Mouse (Mus musculus) neural tube, embryonic 10.5 days (tissue): Measurements from ENCODE around the gene Whrn.

Experiments used
- DNase-seq: peaks from one replicate; pipeline ENCODE4 v3.0.0-alpha.2; 2017; ENCODE audit warnings: low spot score; ENCODE audit errors: extremely low spot score

Whrn gene

DNA sequence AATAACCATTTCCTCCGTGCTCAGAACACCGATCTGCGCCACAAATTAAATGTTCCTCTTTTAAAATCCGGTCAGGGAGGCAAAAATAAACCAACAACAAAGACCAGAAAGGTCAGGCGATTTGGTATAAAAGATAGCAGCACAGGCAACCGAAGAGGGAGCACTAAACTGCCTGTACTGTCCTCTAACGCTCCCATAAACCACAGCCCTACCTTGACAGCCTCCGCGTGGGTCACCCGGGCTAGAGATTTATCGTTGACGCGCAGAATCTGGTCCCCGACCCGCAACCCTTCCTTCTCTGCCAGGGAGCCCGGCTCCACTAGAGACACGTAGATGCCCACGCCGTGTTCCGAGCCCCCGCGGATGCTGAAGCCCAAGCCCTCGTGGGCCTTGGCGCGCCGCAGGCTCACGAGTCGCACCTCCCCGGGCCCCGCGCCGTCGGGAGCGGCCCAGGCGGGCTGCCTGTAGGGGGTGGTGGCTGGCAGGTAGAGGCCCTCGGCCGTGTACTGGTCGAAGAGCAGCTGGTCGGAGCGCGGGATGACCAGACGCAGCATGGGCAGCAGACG is 1.3 kb downstream of the Whrn start:
- DNase-seq = no peak

DNA sequence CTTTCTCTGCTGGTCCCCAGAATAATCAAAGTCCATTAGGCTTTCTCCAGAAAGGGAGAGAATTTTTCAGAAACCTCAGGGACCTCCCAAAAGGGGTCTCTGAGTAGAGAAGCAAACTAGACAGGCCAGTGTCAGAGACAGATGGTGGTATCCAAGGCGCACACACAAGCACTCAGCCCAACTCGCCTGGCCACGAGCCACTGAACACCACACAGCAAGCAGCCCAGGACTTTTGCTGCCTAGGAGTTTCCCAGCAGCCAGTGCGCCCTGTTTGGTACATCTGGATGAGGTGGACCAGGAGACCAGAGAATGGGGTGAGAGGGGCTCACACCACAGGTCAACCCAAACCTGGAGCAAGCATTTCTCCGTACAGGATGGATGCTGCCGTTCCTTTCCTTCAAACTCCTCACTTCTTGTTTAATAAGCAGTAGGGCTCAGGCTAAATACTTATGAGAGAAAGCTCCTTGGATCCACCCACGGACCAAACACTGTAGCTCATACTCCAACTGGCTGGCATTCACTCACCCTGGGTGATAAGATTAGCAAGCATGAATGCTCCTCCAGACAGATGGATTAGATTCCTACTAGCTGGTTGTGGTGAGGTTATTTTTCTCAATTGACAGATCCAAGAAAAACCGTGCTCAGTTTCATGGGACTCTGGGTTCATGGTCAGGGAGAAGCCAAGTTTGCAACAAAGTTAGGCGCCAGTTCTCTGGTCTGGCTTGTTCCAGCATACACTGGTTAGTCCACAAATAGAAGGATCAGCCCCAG is 2.3 kb downstream of the Whrn start:
- no peak for DNase-seq

DNA sequence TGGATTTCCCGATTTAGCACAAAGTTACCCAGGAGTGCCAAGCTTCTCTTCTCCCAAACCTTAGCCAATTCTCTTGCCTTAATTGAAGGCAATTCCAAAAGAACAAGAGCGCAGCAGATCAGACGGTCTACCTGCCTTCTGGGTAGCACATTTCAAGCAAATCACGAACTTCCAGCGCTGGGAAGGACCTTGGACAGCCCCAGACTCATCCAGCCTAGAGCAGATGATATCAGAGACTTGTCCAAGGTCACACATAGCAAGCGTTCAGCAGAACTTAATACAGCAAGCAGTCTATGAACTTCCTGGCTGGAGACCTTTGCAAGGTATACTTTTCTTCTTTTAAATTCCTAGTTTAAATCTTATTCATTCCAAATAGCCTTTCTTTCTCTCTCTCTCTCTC is 4.3 kb downstream of the Whrn start:
- DNase-seq = no peak

DNA sequence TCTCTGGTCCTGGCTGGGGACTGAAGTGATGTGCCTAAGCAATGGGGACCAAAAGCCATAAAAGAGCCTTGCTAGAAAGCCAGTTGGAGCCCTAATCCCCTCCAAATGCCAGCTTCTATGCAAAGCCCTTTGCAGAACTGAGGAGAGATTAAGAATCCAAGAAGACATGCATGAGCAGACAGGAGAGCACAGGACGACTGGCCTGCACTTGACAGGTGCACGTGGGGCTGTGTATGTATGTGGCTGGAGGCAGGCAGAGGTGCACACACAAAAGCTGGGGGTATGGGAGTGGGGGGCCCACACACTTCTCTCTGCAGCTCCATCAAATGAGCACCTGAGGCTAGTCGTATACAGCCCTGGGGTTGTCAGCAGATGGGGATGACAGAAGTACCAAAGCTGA is 5.6 kb downstream of the Whrn start:
- no peak for DNase-seq

DNA sequence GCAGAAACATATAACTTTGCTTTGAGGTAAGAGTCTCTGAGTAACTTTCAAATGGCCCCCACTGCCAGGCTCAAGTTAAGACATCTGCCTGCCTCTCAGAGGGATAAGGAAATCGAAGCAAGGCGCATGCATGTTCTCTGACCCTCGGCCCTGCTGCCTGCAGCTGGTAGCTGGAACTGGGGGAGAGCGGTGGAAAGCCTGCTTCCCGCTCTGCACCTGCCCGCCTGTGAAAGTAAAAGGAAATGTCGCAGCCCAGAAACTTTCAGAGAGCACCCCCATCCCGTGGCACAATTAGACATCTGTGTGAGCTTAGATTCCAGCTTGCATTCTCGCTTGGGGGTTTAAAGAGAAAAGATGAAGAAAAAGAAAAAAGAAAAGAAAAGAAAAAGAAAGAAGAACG is 6.1 kb downstream of the Whrn start:
- DNase-seq = no peak

DNA sequence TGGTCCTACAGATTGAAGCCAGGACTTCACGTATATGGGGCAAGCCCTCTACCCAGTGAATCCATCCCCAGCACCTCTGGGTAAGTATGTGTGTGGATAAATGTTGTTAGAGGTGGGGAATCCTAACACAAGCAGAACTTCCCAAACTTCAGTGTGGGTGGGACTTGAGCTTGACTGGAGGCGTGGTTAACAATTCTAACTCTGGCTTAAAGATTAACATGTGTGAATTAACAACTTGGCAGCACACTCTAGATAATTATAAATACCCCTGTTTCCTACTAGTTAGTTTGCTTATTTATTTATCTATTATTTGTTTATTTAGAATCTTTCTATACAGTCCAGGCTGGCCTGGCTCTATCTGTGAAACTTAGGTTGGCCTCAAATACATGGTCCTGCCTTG is 7.9 kb downstream of the Whrn start:
- no peak for DNase-seq

DNA sequence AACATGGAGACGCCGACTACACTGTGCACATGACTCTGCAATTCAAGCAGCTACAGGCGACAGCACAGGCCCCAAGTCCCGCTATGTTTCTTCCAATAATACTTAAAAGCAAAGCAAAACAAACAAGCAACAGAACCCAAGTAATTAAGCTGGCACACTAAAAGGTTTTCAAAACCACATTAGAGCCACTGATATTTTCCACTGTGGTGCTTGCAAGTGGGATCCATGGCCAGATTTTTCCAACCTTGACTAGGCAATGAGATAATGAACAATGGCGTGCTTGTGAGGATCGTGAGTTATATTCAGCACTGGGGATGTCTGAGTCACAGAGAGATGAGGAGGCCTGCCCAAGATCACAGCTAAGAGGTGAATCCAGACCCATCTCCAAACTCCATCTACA is 8.5 kb downstream of the Whrn start:
- DNase-seq = no peak

DNA sequence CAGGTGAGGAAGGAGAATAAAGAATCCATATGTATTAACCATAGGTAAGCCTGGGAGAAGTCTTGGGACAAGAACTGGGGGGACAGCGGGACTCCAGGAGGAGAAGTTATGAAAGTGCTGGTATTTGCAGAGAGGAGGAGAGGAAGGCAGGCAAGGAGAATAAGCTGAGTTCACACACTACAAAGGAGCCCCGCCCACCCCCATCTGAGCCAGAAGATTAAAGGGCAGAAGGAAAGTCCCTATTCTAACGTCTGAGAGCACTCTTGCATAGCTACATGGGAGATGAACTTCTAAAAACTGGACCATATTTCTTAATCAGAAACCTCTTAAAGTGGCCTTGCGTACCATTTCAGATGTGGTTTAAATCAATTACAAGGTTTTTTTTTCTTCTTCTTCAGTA is 9.3 kb downstream of the Whrn start:
- no peak for DNase-seq

DNA sequence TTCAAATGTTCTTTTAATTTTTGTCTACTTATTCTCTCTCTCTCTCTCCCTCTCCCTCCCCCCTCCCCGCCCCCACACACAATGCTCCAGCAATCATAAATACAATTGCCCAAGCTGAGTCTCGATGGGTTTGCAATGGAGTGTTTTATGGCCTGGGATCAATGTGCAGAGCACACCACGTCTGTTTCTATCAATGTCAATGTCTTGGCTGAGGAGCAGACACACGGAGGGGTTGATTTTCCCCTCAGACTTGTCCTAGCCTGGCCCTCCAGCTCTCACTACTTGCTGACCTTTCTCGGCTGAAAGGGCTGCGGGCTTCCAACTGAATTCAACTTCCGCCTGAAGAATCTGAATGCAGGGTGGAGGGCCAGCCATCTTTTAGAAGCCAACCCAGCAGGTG is 12.1 kb downstream of the Whrn start:
- no peak for DNase-seq

DNA sequence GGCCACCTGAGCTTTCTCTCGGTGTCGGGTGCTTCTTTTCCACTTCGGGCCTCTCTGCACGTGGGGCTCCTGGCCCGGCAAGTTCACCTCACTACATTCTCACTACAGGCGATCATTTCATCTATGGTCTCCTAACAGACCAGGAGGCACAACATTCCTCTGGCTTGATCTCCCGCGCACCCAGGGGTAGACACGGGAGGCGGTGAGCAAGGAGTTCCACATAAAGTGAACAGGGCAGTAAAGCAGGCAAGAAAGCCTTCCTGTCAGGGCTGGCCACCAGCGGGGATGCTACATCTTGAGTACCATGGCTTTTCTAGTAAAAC is 15.0 kb downstream of the Whrn start:
- DNase-seq = no peak

DNA sequence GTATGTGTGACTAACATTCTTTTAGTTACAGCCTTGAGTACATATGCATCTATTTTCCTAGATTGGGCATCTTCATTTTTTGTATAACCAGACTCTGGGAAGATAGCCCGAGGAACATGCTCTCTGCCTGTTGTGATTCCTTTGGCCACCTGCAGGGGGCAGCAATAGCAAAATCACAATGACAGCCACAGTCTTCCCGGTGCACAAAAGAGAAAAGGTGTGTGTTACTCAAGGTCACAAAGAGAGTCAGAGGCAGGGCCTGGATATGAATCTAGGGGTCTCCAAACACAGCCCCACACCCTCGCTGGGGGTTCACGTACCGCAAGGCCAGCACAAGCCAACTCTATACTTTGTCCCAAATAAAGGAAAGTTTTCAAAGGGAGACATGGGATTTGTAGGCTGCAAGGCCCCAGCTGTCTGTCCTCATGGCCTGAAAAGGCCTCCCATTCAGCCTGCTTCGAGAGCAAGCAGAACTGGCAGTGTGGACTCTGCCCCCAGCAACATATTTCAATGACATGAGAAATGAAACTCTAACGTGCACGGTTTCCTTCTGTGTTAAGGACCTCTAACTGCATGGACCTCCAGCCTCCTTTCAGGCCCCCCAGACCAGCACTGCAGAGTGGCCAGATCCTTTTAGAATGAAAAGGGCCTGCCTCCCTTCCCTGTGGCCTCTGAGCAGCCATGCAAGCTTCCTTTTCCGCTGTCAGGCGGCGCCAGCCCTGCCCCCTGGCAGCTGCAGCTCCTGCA is 15.5 kb downstream of the Whrn start:
- peak; percentile 72 for DNase-seq

DNA sequence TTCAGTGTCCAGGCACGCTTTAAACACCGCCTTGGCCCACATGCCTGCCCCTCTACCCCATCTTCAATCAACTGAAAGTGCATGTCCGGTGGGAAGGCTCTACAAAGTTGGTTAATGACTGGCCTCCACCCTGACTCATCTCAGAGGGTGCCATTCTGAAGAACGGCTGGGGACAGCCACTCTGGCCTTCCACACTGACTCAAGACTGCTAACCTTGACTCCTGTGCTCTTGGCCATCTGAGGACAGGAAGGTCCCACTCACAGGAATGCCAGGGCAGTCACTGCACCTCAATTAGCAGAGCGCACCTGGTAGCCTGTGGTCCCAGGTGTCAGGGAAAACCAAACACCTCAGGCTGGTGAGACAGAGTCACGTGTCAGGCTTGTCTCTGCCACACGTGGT is 17.8 kb downstream of the Whrn start:
- no peak for DNase-seq

DNA sequence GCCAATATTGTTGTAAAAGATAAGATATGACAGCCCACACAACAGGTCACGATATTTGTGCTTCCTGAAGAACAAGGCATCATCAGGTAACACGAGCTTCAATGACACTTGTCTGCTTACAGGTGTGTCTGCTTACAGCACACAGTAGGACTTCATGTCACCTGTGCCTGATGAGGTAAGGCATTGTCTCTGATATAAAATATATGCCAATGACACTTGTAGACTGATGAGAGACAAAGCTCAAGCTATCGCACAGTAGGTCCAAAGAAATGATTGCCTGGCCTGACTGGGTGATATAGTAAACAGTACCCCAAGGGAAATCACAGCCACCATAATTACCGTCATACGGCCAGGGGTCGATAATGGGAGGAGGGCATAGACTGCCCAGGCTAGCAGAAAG is 18.9 kb downstream of the Whrn start:
- DNase-seq = no peak

DNA sequence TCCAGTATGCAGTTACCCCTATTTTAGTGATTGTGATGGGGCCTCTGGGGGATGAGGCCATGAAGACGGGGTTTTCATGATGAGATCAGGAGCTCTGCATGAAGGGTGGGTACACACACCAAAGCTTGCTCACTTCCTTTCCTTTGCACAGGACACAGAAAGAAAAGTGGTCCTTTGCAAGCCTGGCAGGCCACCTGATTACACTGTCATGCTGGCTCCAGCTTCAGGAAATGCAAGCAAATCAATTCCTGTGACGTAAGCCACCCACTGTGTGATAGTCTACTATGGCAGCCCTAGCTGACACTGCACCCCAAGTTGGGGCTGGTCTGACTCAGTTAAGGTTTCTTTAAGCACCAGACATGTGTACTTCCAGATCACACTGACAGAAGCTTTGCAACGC is 20.6 kb downstream of the Whrn start:
- no peak for DNase-seq

DNA sequence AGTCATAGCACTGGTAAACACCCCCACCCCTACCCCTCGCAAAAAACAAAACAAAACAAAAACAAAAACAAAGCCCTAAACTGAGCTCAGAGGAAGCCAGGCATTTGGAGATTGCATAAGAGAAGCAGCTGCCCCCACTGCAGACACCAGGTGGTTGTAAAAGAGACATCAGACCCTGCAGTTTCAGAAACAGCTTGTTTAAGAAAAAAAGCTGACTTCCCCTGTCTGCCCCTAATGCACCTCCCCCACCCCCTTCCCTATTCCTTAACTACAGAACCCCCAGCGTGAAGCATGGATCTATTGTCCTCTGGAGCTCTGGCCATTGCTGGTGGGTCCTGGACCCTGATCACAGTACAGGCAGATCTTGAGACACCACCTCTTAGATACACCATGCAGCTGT is 21.4 kb downstream of the Whrn start:
- DNase-seq = peak; percentile 31

DNA sequence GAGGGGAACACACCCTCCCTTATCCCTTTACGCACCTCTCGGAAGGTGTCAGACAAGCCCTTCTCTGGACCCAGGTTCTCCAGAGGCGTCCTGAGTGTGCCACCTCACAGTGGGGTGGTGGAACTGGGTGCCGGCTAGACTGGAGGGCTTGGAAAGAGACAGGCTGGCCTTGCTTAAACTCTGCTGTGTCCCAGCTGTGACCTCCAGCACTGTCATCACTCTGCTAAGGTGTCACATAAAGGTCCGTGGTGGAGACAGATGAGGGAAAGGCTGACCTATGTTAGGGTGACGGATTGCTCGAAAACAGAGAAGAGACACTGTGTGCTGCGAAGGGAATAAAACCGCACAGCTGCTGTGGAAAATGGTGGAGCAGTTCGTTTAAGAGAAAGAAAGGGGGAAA is 28.5 kb downstream of the Whrn start:
- DNase-seq = no peak

DNA sequence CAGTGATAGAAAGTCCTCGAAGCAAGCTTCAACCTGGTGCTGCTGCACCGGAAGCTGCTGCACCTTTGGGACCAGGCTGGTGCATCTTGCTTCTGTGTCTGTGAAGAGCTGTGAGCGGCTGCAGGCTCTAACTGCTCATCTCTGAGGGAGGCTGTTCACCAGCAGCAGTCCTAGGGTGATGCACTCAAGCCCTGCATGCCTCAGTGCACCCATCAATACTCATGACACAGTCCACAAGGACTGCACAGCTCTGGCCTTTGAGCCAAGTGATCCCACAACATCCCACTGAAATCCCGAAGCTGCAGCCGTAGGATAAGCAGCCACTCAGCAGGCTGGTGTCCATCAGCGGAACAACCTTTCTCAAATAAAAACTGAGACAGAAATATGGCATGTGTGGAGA is 29.6 kb downstream of the Whrn start:
- no peak for DNase-seq

DNA sequence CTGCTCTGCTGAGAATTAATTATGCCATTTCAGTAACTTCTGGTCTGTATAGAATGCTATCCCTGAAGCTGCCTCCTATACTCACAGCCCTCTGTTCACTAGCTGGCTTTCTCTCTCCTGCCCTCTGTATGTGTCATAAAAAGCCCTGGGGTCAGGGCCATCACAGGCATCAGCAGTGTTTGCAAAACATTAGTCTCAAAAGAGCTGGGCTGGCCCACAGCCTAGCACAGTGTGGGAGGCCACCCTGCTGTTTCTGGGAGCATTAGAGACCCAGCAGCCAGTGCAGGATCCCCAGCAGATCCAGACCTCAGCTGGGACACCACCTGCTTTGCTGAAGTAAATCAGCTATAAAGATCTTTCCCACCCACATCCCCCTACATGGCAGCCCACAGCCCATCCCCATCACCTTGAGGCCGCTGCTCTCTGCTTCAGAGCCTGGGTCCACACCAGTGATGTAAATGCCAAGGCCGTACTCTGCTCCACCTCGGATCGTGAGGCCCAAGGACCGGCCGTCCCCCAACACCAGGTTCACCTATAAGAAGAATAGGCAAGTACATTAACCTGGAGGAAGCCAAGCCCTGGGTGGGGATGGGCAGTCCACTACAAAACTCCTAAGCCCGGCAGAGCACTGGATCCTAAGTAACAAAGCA is 34.8 kb downstream of the Whrn start:
- DNase-seq = no peak

DNA sequence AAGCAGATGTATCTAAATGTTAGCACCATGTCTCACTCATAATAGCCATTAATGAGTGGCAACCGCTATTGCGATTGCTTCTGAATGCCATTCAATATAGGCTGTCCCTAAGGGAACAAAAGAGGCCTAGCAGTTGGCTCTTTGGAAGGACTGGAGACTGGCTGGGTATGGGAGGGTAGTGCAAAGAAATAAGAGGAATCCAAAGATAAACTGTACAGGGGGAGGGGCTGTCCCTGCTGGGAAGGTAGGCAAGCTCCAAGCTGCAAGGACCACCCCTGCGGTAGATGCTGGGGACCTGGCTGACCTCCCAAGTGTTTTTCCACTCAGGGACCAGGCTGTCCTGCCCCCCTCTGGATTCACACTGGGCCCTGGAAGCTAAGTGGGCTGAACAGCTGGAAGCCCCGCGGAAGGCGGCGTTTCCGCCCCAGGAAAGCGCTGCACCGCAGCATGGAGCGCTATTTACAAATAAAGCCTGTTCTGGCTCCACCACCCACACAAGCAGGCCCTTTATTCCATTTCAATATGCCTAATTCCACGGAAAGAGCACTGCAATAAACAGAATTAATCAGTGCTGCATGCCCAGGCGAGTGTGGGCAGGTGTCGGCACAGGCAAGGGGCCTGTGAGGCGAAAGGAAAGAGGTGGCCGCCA is 36.5 kb downstream of the Whrn start:
- DNase-seq = no peak

DNA sequence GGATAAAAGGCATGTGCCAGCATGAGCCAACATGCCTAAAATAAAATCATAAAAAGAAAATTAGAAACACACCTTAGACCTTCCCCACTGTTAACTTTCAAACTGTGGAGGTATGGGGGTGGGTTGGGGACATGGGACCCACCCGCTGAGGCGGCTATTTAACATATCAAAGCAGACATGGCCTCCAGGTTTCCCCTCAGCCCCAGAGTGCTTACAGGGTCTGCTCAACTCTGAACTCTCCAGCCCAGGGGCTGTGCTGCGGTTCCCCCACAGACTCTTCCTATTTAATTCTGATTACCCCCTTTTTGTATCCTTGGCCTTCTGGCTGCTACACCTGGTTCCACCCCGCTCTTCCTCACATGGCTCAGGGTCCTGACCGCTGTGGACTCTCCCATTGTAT is 39.2 kb downstream of the Whrn start:
- DNase-seq = no peak

DNA sequence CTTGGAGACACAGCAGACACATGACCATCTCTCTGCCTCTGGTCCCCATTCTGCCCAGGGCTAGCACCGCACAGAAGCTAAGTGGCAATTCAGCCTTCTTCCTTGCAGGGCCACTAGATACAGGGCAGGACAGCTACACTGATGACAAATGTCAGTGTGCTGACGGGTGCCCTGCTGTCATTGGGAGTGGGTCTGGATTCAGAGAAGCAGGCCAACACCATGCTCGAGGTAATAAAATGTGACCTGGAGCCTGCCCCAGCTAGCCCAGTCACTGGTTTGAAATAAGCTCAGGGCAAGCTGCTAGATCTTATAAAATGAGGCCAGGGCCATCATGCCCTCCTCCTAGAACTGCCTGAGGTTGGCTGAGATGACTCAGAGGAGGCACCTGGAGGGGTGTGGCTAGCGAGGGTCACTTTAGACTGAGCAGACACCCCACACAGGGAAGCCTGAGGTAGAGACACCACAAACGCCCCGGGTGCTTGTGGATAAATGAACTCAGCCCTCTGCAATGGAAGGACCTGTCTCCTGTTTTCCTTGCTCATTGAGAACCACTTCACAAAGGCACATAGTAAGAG is 41.8 kb downstream of the Whrn start:
- DNase-seq = no peak

DNA sequence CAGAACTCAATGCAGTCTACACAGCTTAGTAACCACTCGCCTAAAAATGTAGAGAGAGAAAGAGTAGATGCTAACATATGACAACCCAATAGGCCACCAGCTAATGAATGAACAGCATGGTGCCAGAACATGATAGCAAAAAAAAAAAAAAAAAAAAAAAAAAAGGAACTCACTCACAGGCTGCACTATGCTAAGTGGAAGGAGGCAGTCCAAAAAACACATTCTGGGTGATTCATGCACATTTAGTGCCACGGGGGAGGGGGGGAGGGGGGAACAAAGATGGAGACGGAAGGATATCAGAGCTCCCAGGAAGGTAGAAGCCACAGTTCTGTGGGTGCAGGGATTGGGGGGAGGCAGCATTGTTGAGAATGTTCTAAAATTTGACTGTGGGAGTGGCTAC is 43.2 kb downstream of the Whrn start:
- DNase-seq = no peak
